Mouse (Mus musculus) hindbrain, embryonic 10.5 days (tissue): ENCODE data around the gene Vav3. TPM values are rescaled to one million over a fixed set of nuclear protein-coding genes. Genes with fewer than 3 reads are reported as not detected.
A peak's percentile ranks its signal among the peaks of the same experiment; 100 is the strongest.

ENCODE experiments used
- DNase-seq: peaks from one replicate; pipeline ENCODE4 v3.0.0-alpha.2; 2017; ENCODE audit warnings: low spot score
- H3K27ac ChIP-seq: fragments of 300-500 bp; sonication (generic); 2 replicates; pipeline ENCODE4 v1.5.1; 2016; ENCODE audit warnings: mild to moderate bottlenecking, moderate library complexity
- H3K27me3 ChIP-seq: fragments of 300-500 bp; sonication (generic); 2 replicates; pipeline ENCODE4 v1.6.1; 2016; ENCODE audit warnings: mild to moderate bottlenecking; ENCODE audit not compliant: poor library complexity, insufficient read depth, severe bottlenecking
- H3K36me3 ChIP-seq: fragments of 300-500 bp; sonication (generic); 2 replicates; pipeline ENCODE4 v1.6.1; 2016; ENCODE audit warnings: mild to moderate bottlenecking, moderate library complexity
- H3K4me1 ChIP-seq: fragments of 300-500 bp; sonication (generic); replicated peaks from 2 replicates; pipeline ENCODE4 v1.6.1; 2016; ENCODE audit warnings: mild to moderate bottlenecking
- H3K4me3 ChIP-seq: fragments of 300-500 bp; sonication (generic); 2 replicates; pipeline ENCODE4 v1.5.1; 2016; ENCODE audit warnings: mild to moderate bottlenecking, moderate library complexity
- H3K9me3 ChIP-seq: fragments of 300-500 bp; sonication (generic); 2 replicates; pipeline ENCODE4 v1.6.1; 2016; ENCODE audit warnings: mild to moderate bottlenecking, moderate library complexity
- WGBS: fragments of 180-500 bp; shearing (Covaris S2); methylation state at CpG from one replicate; pipeline ENCODE4 v1.1.7; 2016; 5-methylcytosine and 5-hydroxymethylcytosine counted together
- polyA plus RNA-seq: library from polyadenylated mRNA; unstranded; fragments of >200 nt; fragmentation: Nextera tagmentation; extraction: Ambion mirVana; gene quantifications from 2 replicates; pipeline ENCODE4 v1.2.1, GENCODE M21; 2016

Gene Vav3
- polyA plus RNA-seq, 1 experiment from 2014 or later: 12.2 TPM

GRCm38 (mm10) chr3:109648242-109648641, 307.8 kb downstream of the Vav3 start:
- no peaks in the 10 kb centered on the region for H3K36me3 ChIP-seq
- H3K4me1 ChIP-seq: no peaks in the 10 kb centered on the region
- no peak for DNase-seq
- H3K9me3 ChIP-seq: no peaks in the 10 kb centered on the region
- 88% methylated on average over 2 of the region's 2 CpGs for WGBS
- H3K27ac ChIP-seq: no peak overlapping the region
- H3K4me3 ChIP-seq: no peak overlapping the region
- H3K27me3 ChIP-seq: no peaks in the 10 kb centered on the region

GRCm38 (mm10) chr3:109651479-109651878, 311.0 kb downstream of the Vav3 start:
- Histone ChIP-seq H3K9me3 (no peaks in the 10 kb centered on the region), H3K27me3 (no peaks in the 10 kb centered on the region), H3K4me1 (no peaks in the 10 kb centered on the region), H3K27ac (no peak overlapping the region), H3K36me3 (no peaks in the 10 kb centered on the region), H3K4me3 (no peak overlapping the region)
- 93% methylated on average over 3 of the region's 3 CpGs for WGBS
- no peak for DNase-seq

- no peak overlapping the region for H3K27ac ChIP-seq
- DNase-seq: peak; percentile 5
- WGBS: 56% methylated on average over 12 of the region's 12 CpGs
Measured at GRCm38 (mm10) chr3:109652860-109653631, 312.6 kb downstream of the Vav3 start.

GRCm38 (mm10) chr3:109654386-109654785, 313.9 kb downstream of the Vav3 start:
- DNase-seq: no peak
- no peaks in the 10 kb centered on the region for H3K4me1 ChIP-seq
- no peaks in the 10 kb centered on the region for H3K9me3 ChIP-seq
- H3K4me3 ChIP-seq: no peak overlapping the region
- H3K27ac ChIP-seq: no peak overlapping the region
- 91% methylated on average over 4 of the region's 4 CpGs for WGBS
- H3K27me3 ChIP-seq: no peaks in the 10 kb centered on the region
- H3K36me3 ChIP-seq: no peaks in the 10 kb centered on the region

More at GRCm38 (mm10) chr3:109652860-109653631, 312.6 kb downstream of the Vav3 start:
- Histone ChIP-seq H3K27me3 (no peaks in the 10 kb centered on the region), H3K9me3 (no peaks in the 10 kb centered on the region), H3K4me3 (no peak overlapping the region), H3K4me1 (no peaks in the 10 kb centered on the region), H3K36me3 (no peaks in the 10 kb centered on the region)

GRCm38 (mm10) chr3:109671716-109672115, 331.3 kb downstream of the Vav3 start:
- Histone ChIP-seq H3K27ac (no peak overlapping the region), H3K27me3 (no peaks in the 10 kb centered on the region), H3K9me3 (no peaks in the 10 kb centered on the region), H3K4me1 (no peaks in the 10 kb centered on the region), H3K36me3 (no peaks in the 10 kb centered on the region), H3K4me3 (no peak overlapping the region)
- WGBS: 91% methylated on average over 4 of the region's 4 CpGs
- DNase-seq: no peak

- Histone ChIP-seq H3K27me3 (no peaks in the 10 kb centered on the region), H3K27ac (no peak overlapping the region), H3K36me3 (no peaks in the 10 kb centered on the region), H3K9me3 (no peaks in the 10 kb centered on the region), H3K4me3 (no peak overlapping the region), H3K4me1 (no peaks in the 10 kb centered on the region)
- DNase-seq: no peak
- WGBS: 93% methylated on average over 1 of the region's 1 CpGs
Measured at GRCm38 (mm10) chr3:109672925-109673324, 332.5 kb downstream of the Vav3 start.

GRCm38 (mm10) chr3:109680281-109680680, 339.8 kb downstream of the Vav3 start:
- H3K27me3 ChIP-seq: no peaks in the 10 kb centered on the region
- WGBS: 81% methylated on average over 2 of the region's 2 CpGs

GRCm38 (mm10) chr3:109681863-109682262, 341.4 kb downstream of the Vav3 start:
- Histone ChIP-seq H3K4me3 (no peak overlapping the region), H3K36me3 (no peaks in the 10 kb centered on the region), H3K9me3 (no peaks in the 10 kb centered on the region), H3K4me1 (no peaks in the 10 kb centered on the region; the same call in 1 of the 2 replicates), H3K27ac (no peak overlapping the region), H3K27me3 (no peaks in the 10 kb centered on the region)
- 86% methylated on average over 5 of the region's 5 CpGs for WGBS
- no peak for DNase-seq

More at GRCm38 (mm10) chr3:109680281-109680680, 339.8 kb downstream of the Vav3 start:
- no peaks in the 10 kb centered on the region for H3K9me3 ChIP-seq
- H3K27ac ChIP-seq: no peak overlapping the region
- no peak for DNase-seq
- no peaks in the 10 kb centered on the region; the same call in 1 of the 2 replicates for H3K4me1 ChIP-seq
- no peaks in the 10 kb centered on the region for H3K36me3 ChIP-seq
- no peak overlapping the region for H3K4me3 ChIP-seq

- 80% methylated on average over 5 of the region's 5 CpGs for WGBS
- H3K9me3 ChIP-seq: no peaks in the 10 kb centered on the region
- H3K27ac ChIP-seq: no peak overlapping the region
- H3K27me3 ChIP-seq: no peaks in the 10 kb centered on the region
- H3K36me3 ChIP-seq: no peaks in the 10 kb centered on the region
- no peak overlapping the region for H3K4me3 ChIP-seq
- no peaks in the 10 kb centered on the region; the same call in 1 of the 2 replicates for H3K4me1 ChIP-seq
- DNase-seq: no peak
Measured at GRCm38 (mm10) chr3:109683608-109684295, 343.3 kb downstream of the Vav3 start.

GRCm38 (mm10) chr3:109690566-109690965, 350.1 kb downstream of the Vav3 start:
- H3K4me3 ChIP-seq: no peak overlapping the region
- H3K27ac ChIP-seq: no peak overlapping the region
- no peaks in the 10 kb centered on the region for H3K36me3 ChIP-seq
- H3K9me3 ChIP-seq: no peaks in the 10 kb centered on the region
- 79% methylated on average over 2 of the region's 2 CpGs for WGBS
- no peaks in the 10 kb centered on the region for H3K27me3 ChIP-seq
- H3K4me1 ChIP-seq: no peaks in the 10 kb centered on the region
- DNase-seq: no peak

GRCm38 (mm10) chr3:109692613-109693012, 352.2 kb downstream of the Vav3 start:
- H3K9me3 ChIP-seq: no peaks in the 10 kb centered on the region
- DNase-seq: no peak
- no peak overlapping the region for H3K4me3 ChIP-seq
- no peaks in the 10 kb centered on the region for H3K27me3 ChIP-seq
- 86% methylated on average over 3 of the region's 3 CpGs for WGBS
- no peak overlapping the region for H3K27ac ChIP-seq
- no peaks in the 10 kb centered on the region for H3K4me1 ChIP-seq
- no peaks in the 10 kb centered on the region for H3K36me3 ChIP-seq

- H3K9me3 ChIP-seq: no peaks in the 10 kb centered on the region
- no peak overlapping the region for H3K4me3 ChIP-seq
- H3K27ac ChIP-seq: no peak overlapping the region
- no peak for DNase-seq
- WGBS: 63% methylated on average over 1 of the region's 1 CpGs
- H3K27me3 ChIP-seq: no peaks in the 10 kb centered on the region
- H3K4me1 ChIP-seq: no peaks in the 10 kb centered on the region
- no peaks in the 10 kb centered on the region for H3K36me3 ChIP-seq
Measured at GRCm38 (mm10) chr3:109701301-109701700, 360.8 kb downstream of the Vav3 start.

GRCm38 (mm10) chr3:109707786-109708460, 367.5 kb downstream of the Vav3 start:
- H3K27me3 ChIP-seq: no peaks in the 10 kb centered on the region
- H3K36me3 ChIP-seq: no peaks in the 10 kb centered on the region
- H3K27ac ChIP-seq: no peak overlapping the region
- no peak overlapping the region for H3K4me3 ChIP-seq
- no peaks in the 10 kb centered on the region for H3K4me1 ChIP-seq
- 88% methylated on average over 2 of the region's 2 CpGs for WGBS
- DNase-seq: no peak
- no peaks in the 10 kb centered on the region for H3K9me3 ChIP-seq
